Mouse (Mus musculus) embryonic fibroblast, embryonic 13.5 days (primary cell): ENCODE results near the gene Dnah7b.

Source experiments
- CTCF ChIP-seq: IDR thresholded peaks from 2 replicates; pipeline ENCODE4 v1.5.1; 2011; ENCODE audit warnings: mild to moderate bottlenecking, control low read depth, low read length, moderate library complexity, borderline replicate concordance; ENCODE audit not compliant: insufficient read depth
- POLR2A ChIP-seq: IDR thresholded peaks from 2 replicates; pipeline ENCODE4 v1.6.1; 2011; ENCODE audit warnings: low read depth, mild to moderate bottlenecking, control low read depth, low read length, moderate library complexity

DNA sequence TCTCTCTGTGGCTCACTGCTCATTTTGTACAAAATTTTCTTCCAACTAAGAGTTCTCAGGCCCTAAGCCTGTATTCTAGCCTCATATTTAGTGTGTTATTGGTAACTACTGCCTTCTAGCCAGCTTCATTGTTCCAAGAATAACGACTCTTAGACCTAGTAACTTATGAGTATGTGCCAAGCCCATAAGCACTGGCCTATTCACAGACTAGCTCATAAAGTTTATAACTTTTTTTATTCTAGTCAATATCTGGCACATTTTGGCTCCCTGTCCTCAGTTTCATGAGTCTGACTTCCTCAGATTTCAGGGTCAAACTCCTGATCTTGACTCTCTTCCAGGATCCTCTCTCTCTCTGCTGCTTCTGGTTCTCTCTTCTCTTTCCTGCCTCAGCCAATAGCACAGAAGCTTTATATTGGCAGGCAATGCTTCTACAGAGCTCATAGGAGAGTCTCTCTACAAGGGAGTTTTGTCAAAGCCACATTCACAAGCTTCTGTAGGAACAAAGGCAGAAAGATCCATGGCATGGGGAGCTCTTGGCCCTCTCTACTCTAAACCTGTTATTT is 34.0 kb upstream of the Dnah7b start:
- TF ChIP-seq POLR2A (no peak), CTCF (no peak)
